Mouse (Mus musculus): ENCODE results near the gene Ptprd.

Ptprd gene

DNA sequence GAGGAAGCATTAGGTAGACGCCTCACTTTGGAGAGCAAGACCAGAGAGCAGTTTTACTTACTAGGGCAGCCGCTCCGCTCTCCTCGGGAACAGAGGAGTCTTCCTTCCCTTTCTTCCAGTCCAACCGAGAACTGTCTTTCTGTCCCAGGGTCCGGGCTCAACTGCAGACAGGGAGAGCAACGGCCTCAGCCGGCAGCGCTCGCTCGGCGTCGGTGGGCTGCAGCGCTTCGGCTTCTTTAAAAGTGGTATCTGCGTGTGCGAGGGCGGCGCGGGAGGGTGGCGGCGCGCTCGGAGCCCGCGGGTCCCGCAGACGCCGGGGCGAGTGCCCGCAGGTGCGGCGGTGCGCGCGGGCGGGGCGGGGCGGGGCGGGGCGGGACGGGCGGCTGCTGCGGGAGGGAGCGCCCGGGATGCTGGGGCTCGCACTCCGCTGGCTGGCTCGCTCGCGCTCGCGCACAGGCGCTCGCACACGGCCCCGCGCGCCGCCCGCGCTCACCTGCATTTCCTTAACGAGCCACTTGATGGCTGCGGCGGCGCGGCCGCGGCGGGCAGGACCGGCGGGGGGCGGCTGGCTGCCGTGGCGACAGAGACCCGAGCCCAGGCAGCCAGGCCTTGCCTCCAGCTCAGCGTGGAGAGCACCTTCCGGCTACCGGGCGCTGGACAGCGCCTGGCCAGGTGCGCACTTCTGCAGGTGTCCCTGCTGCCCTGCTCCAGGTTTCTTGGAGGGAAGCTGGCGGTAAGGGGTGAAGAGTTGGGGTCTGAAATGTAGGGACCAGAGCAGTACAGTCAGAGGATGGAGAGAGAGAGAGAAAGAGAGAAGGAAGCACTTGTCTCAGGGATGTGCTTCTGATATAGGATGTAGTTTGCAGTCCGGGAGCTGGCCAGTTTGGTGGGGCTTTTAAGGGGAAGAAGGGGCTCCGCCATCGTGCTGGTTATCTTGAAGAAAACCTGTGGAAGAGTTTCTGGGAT lies at the start of gene Ptprd:
Gene Ptprd (minus strand): TSS at position 433 of the 966 bp plus-strand sequence.
- in situ Hi-C loops (cut with MboI): no loop called here

DNA sequence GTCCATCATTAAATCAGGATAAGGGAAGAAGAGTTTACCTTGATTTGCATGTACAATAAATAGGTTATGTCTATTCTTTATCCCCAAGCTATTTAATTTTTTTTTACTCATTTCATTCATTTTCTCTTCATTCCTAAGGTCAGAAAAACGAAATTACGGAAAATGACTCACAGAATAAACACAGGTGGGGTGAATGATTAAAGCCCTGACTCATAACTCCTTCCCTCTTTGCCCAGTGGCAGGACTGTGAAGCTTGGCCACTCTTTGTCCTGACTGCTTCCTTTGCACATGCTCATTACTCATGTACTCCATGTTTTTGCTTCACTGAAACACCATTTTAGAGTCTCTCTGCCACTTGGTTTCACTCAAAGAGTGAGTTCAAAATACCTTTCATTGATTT lies 24.1 kb upstream of the Ptprd start:
- in situ Hi-C loops (cut with MboI): no loop called here

- in situ Hi-C loops (cut with MboI): no loop called here
Measured at GRCm38 (mm10) chr4:78235316-78235715, 23.6 kb upstream of the Ptprd start.

DNA sequence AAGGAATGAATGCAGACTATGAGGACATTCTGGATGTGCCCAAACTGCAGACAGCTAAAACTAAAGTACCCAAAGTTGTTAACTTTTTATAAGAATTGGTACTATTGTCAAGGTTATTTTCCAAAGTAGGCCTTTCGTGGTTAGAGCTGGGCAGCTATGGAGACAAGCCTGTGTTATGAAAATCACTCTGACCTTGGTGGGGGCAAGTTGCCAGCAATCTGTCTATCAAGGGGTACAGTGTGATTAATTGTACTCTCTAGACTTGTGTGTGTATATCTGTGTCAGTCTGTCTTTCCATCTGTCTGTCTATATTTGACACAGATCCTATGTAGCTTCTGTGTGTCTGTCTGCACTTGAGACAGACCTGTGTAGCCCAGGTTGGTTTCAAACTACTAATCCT lies 22.9 kb upstream of the Ptprd start:
- in situ Hi-C loops (cut with MboI): no loop called here

DNA sequence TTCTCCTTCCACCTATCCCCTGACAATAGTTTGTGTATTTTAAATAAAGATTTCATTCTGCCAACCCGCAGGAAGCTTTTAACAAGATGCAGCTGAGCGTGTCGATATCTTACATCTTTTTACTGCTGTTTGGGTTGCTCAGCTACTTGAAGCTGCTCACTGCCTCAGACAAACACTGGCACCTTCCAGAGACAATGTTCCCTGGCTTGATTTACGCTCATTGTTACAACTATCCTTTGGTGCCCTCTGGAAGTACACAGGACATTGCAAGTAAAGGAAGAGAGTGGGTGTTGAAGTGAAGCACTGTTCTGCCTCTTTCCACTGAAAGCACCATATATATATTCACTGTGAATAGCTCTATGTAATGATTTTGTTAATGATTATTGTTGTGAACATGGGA lies 2.2 kb upstream of the Ptprd start:
- in situ Hi-C loops (cut with MboI): no loop called here

- in situ Hi-C loops (cut with MboI): no loop called here
Measured at GRCm38 (mm10) chr4:78212941-78213340, 1.2 kb upstream of the Ptprd start.

GRCm38 (mm10) chr4:78210878-78211528 lies 758 bp downstream of the Ptprd start:
- in situ Hi-C loops (cut with MboI): no loop called here

GRCm38 (mm10) chr4:78205018-78205417 lies 6.7 kb downstream of the Ptprd start:
- in situ Hi-C loops (cut with MboI): no loop called here

DNA sequence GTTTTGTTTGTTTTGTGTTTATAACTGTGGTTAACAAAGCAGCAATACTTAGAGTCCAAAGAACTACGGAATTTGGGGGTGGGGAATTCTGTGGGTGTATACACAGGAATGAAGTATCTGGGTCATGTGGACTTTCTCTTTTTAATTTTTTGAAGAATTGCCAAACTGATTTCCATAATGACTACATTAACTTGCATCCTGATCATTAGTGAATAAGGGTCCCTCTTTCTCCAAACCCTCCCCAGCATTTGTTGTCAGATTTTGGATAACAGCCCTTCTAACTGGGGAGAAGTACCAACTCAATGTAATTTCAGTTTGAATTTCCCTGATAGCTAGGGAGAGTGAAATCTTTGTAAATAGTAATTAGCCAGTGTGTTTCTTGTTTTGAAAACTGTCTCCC lies 43.3 kb downstream of the Ptprd start:
- in situ Hi-C loops (cut with MboI): no loop called here

DNA sequence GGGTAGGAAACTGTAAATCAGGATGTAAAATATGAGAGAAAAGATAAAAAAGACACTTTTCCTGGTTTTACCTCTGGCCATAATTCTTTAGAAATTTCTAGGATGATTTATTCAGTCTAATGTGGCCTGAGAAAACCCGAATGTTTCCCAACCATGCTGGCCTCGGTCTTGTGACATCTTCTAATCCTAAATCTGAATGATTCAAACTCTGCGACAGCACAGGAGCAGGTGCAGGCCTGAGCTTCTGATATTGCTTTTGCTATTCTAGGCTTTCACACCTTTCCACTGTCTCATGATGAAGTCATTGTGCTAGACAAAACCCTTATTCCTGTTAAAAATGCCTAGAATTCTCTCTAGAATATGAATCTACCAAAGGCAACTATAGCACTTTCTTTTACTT lies 51.3 kb downstream of the Ptprd start:
- in situ Hi-C loops (cut with MboI): no loop called here

DNA sequence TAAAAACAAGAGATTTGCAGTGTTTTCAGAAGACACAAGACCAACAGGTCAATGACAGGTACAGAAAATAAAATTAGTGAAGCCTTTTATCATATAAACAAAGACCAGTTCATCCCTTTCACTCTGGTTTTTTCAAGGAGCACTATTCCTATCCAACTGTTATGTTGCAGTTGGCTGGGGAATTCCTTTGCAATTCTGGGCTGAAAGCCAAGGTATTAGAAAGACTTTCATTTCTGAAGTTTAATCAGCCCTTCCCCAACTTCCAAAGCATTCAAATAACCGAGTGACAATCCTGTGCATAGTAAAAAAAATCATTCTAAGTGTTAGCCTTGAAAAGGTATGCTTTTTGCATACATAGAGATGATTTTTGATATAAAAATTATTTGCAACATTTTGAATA lies 61.2 kb downstream of the Ptprd start:
- in situ Hi-C loops (cut with MboI): no loop called here

DNA sequence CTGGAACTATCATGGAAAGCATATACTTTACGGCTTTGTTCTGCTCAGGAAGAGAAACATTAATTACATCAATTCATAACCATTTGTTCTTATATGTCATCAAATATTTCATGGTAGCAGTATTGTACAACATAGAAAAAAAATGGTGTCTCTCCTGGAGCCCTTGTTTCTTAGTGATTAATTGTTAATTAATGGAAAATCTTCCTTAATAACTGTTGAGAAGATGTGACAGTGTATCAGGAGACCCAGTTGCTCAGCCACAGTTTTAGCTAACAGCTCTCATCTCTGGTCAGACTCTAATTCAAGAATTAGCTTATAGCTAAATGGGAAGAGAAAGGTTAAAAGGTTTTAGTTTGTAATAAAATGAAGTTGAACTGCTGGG lies 69.0 kb downstream of the Ptprd start:
- in situ Hi-C loops (cut with MboI): no loop called here

- in situ Hi-C loops (cut with MboI): no loop called here
Measured at GRCm38 (mm10) chr4:78142088-78142766, 69.5 kb downstream of the Ptprd start.

- in situ Hi-C loops (cut with MboI): no loop called here
Measured at GRCm38 (mm10) chr4:78110898-78111297, 100.9 kb downstream of the Ptprd start.

DNA sequence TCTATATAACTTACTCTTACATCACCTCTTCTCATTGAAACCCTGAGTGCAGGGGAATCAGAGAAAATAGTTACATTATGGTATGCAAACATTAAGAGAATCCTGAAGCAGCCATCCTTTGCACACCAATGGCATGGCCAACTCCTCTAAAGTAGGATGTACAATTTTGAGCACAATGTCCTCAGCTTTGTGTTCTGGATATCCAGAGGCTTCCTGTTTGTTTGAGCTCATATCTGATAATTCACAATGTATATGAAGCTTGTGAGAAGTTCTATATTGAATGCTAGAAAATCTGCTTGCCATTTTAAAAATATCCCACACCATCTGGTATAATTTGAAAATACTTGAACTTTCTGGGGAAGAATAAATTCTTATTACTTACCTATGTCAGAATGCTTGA lies 114.2 kb downstream of the Ptprd start:
- in situ Hi-C loops (cut with MboI): no loop called here

DNA sequence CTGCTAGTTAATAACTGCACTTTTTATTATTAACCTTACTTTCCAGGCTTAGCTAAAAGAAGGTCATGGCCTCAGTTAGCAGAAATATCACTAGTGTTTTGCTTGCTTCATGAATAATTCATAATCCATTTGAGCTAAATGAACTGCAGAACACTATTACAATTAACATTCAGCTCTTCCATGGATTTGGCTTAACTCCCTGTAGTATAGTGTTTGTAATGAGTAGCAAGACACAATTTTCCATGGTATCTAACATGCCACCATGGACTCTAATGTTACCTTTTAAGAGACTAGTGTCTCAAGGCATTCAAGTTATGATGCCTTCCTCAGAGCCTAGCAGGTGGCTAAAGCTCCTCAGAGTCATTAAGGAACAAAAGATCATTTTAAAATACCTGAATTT lies 129.0 kb downstream of the Ptprd start:
- in situ Hi-C loops (cut with MboI): no loop called here

DNA sequence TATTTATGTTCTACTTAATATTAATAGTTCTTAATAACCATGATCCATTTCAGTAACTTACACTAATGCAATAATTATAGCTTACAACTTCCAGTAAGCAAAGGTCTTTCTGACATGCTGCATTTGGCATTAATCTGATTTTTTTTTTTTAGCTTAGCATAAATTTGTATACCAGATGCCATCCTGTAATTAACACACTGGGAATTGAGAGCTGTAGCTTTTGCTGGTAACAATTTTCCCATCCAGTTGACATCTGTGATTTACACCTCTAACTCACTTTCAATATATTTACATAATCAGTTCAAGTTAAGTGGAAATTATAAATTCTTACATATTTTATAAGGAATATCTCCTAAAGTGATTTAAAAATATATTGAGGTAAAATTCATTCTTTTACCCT lies 134.3 kb downstream of the Ptprd start:
- in situ Hi-C loops (cut with MboI): no loop called here

- in situ Hi-C loops (cut with MboI): no loop called here
Measured at GRCm38 (mm10) chr4:78077087-78077486, 134.7 kb downstream of the Ptprd start.

GRCm38 (mm10) chr4:78038401-78038800 lies 173.4 kb downstream of the Ptprd start:
- in situ Hi-C loops (cut with MboI): no loop called here

- in situ Hi-C loops (cut with MboI): no loop called here
Measured at GRCm38 (mm10) chr4:78002065-78002464, 209.7 kb downstream of the Ptprd start.

DNA sequence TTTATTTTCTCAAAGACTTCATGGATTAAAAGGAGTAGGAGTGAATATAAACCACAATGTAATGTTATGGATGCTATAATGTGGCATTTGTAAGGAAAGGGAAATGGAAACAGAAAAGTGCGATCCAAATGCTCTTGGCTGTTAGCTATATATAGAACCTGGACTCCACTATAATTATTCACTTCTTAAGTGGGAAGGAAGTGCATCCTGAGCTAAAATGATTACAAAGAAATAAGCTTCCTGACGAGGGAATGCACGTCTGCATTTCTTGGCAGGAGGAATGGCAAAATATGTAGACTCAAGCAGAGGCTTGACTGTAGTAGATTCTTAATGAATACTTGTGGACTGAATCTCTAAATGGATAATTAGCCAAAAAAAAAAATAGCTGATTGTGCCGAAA lies 219.1 kb downstream of the Ptprd start:
- in situ Hi-C loops (cut with MboI): no loop called here

- in situ Hi-C loops (cut with MboI): no loop called here
Measured at GRCm38 (mm10) chr4:77982094-77982493, 229.7 kb downstream of the Ptprd start.

- in situ Hi-C loops (cut with MboI): no loop called here
Measured at GRCm38 (mm10) chr4:77961711-77962110, 250.1 kb downstream of the Ptprd start.
